Mouse (Mus musculus) megakaryocyte, embryonic 14.5 days (primary cell): ENCODE results near the gene Mfrp.

ENCODE experiments used
- FLI1 ChIP-seq: IDR thresholded peaks from 2 replicates; pipeline ENCODE4 v1.6.1; 2012; ENCODE audit warnings: low read length, inconsistent platforms, mixed read lengths
- GATA1 ChIP-seq: IDR thresholded peaks from 3 replicates; pipeline ENCODE4 v1.6.1; 2012; ENCODE audit warnings: mixed read lengths, low read length, inconsistent platforms, borderline replicate concordance

DNA sequence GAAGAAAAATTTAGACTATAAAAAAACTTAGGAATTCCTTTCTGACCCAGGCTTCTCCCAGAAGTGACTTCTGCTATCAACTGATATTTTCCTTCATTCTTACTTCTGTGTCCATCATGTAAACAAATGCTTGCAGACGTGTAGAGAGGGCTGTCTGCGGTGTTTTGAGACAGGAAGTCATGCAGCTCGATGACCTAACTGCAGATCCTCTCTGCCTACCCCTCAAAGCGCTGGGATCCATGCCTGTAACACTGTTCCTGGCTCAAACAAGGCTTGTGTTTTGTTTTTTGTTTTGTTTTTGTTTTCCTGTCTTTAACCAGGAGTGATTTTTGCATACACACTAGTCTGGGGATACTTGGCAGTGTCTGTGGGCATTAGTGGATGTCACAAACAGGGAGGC is 36.3 kb downstream of the Mfrp start:
- TF ChIP-seq GATA1: no peak
- no peak for TF ChIP-seq FLI1
